Mouse (Mus musculus) urinary bladder, postnatal 10 days (tissue): Measurements from ENCODE around the gene Inafm2.

Experiments
- DNase-seq: peaks from one replicate; pipeline ENCODE4 v3.0.0; 2022; ENCODE audit warnings: low spot score

Gene Inafm2

DNA sequence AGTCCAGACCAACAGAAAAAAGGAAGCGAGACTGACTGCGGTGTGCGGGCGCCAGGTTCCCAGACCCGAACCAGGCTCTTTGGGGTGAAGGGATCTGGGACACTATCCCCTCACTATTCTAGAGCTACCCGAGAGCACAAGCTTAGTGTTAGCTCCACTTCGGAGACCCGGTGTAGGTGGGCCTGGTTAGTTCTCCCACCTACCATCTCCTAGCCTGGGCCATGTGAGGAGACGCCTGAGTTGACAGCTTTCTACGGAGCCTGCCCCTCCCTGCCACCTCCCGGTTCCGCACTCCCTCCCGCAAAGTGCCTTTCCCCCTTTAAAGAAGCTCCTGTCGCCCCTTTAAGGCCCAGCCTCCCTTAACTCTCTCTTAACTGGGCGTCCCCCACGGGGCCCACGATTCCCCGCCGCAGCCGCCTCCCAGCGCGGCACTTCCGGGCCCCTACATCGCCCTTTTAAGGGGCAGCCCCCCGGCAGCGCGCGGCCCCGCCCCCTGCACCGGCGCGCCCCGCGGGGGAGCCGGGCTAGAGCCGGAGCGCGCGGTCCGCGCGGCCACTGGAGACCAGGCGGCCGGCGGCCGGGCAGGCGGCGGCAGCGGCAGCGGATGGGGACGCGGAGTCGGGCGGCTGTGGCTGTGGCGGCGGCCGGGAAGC lies at the start of gene Inafm2:
TSS of gene Inafm2 (plus strand) at position 527 of the 653 bp plus-strand sequence.
- DNase-seq, result peak; percentile 58

DNA sequence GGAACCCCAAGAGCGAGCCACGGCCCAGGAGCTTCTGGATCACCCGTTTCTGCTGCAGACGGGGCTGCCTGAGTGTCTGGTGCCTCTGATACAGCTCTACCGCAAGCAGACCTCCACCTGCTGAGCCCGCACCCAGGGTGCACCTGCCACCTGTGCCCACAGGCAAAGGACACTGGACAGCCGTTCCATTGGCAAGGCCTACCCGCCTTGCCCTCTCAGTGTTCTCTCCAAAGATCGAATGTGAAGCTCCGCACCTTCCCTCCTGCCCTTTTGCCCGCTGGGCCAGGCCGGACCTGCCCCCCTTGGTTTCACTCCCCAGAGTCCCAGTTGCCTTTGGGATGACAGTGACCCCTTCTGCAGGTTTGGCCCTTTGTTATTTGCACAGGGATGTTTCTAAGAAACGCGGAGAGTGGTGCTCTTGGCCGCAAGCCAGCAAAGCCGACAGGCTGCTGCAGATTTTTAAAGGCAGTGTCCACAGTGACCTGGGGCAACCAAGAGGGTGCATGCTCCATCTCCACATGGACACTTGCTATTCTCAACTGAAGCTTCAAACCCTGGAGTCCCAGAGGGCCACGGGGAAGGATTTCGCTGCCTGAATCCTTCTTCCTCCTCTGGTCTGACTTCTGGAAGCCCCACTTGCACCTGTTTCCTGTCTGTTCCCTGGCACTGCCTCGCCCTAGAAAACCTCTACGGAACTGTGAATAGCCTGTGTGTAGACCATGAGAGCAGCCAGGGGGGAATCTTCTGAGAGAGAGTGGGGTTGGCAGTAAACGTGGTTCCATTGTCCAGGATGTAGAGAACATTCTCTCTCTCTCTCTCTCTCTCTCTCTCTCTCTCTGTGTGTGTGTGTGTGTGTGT lies 48.9 kb upstream of the Inafm2 start:
- DNase-seq, result no peak

DNA sequence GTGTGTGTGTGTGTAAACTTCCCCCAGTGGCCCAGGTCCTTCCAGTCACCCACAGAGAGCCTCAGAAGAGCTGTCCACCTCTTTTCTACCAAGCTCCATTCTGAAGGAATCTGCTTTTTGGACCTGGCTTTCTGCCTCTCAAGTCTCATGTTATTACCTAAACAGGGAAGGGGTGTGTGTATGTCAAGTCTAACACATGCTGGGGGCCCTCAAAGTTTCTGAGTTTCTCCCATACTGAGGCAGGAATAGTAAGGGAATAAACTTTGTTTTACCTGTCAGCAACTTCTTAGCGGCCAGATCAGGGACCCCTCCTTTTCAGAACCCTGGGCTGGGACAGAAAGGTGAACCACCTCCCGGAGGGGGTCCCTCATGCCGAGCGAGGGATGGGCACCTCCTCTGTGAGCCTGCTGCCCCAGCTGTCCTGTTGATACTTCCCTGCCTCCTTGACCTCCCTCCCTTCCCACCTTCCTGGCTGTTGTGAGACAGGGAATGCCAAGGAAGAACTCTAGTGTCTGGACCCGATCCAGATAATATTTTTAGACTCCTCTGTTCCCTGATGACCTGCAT lies 48.2 kb upstream of the Inafm2 start:
- no peak for DNase-seq

DNA sequence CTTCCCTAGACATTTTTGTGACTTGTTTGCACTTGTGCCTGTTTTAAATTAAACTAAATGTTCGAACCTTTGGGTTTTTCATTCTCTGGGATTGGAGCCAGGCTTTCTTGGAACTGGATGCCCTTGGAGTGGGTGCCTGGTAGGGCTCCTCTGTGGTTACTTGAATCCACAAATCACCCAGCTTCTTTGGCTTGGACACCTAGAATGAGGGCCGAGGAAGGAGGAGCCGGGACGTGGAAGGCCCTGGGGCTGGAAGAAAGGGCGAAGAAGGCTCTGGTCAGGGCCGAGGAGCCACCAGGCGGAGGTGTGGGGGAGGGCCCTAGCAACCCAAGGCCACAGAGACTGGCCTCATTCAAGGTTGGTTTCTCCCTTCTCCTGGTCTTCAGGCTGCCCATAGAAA lies 47.6 kb upstream of the Inafm2 start:
- DNase-seq, result no peak

DNA sequence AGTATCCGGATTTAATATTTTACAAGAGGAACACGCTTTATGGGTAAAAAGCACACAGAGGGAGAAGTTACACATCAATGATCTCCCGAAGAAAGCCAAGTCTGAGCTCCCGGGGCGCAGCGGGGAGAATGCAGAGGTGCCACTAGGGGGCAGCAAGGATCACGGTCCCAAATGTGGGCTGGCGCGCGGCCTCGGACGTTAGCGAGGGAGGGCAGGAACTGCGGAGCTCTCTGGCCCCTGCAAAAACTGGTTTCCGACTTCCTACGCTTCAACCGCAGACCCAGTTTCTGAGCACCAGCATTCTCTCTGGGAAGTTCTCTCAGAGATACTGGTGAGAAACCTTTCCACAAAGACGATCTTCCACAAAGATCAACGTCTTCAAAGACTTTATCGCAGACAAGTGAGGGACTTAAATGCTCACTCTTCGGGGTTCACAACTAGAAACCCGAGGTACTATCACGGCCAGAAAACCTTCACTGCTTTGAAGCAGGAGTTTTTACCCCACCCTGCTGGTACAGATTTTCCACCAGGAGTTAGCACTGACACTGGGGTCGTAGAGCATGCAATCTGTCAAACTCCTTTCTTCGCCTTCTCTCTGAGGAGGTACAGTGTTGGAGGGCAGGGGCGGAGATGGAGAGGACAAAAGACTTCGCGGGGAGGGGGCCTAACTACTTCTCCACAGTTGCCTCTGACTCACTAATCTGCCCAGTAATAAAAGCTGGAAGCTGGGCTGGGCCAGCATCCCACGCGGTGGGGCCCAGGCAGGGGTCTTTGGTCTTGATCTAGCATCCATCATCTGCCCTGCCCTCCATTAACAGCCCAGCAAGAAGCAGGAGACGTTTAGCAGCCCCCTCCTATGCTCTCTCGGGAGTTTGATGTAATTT lies 45.1 kb upstream of the Inafm2 start:
- DNase-seq, result peak; percentile 75

DNA sequence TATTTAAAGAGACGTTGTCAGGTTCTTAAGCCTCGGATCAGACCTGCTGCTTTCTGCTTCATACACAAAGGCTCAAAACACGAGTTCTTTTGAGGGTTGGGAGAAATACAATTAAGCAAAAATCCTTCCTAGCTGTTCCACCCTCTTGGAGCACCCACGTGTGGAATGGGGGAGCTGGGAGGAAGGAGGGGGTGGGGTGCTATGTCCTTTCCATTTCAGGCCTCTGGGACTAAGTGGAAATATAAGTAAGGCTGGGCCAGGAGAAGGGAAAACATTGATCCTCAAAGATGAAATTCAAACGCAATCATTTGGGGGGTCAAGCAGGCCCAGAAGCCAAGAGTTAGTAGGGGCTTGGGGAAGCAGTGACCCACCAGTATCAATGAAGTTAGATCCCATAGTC lies 44.4 kb upstream of the Inafm2 start:
- DNase-seq, result no peak

DNA sequence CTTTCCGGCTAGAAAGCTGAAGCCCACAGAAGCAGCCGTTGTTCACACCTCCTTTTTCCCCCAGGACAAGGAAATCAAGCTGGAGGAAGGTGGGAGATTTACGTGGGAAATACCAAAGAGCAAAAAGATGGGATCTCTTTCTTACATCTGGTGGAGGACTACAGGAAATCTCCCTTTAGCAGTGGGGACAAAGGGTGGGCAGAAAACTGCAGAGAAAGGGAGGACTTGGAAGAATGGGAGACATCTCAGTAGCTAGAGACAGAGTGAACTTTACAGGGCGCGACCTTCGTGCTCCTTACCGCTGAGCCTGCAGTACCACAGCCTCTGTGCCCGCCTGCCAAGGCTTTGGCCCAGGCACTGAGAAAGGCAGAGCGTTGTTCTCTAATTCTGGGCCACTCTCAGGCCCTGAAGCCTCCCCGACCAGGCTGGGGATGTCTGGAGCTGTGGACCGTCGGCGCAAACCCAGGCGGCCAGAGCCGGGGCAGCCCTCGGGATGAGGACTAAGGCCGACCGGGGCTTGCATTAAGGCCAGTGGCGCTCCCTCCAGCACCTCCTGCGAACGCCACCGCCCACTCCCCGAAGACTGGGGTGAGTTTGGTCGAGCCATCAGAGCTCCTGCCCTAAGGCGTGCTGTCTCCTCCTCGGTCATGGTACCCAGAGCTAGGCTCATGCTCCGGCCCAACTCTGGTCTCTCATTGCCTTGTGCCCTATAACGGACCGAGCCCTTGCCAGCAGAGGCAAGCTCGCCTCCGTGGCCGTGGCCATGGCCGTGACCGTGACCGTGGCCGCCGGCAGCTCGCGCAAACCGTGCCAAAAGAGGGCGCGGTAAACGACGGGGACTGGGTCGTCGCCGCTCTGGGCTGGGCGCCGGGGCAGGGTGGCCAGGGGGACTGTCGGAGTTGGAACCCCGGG lies 43.3 kb upstream of the Inafm2 start:
- DNase-seq, result no peak

DNA sequence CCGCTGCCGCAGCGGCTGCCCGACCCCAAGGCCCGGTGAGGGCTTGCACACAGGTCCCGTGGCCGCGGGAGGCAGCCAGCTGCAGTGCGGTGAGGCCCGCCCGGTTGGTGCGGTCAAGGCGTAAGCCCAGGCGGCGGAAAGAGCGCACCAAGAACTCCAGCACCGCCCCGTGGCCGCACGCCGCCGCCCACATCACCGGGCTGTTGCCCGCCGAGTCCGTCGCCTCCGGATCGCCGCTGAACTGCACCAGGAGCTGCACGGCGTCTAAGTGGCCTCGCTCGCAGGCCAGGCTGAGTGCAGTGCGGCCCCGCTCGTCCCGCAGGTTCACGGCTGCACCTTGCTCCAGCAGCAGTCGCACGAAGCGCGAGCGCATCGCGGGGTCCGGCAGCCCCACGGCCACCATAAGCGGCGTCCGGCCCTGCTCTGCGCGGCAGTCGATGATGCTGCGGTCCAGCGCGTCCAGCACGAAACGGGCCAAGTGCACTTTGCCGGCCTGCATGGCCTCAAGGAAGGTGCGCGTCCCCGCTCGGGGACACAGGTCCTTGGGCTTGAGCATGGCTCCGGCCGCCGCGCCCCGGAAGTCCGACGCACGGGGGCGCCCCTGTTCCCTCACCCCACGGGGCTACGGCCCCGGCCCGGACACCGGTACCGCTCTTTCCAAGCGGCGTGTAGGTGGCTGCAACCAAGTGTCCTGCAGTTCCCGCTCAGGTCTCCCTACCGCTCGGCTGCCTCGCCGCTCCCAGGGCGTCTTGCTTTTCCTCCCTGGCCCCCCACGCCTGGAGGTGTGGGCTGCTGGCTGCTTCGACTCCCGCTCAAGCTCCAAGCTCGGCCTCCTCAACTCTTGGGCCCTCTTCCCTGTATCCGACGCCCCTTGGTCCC lies 42.4 kb upstream of the Inafm2 start:
- DNase-seq, result no peak

DNA sequence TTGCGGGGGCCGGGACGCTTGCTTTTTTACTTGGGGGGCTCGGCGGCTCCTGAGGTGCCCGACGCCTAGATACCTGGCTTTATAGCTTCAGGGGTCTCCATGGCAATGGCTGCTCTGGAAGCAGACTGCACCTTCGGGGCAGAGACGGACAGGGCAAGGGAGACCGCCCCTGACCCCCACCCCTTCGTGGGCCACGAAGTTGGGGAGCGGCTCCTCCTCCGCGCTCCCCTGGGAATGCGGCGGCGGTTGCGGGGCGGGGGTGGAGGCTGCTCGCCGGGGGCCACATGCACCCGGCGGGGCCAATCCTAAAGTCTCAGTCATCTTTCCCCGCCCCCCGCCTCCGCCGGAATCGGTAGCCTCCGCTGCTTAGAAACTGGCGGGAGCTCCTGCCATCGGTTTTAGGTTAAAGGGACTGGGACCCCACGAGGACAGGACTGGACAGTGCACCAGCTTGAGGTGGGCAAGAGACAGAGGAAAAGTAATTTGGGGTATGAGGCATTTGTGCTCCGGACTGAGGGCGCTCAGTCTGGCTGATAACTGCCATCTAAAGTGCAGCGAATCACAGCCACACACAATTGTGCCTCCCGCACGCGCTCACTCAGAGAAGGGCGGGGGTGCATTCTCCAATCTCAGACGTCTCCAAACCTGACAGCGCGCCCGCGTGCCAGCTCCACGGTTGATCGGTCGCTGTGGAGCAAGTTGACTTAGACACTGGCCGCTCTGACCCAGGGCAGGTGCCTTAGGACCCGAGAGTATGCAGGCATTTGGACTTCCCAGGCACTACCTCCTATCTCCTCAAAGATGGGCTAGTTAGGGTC lies 41.4 kb upstream of the Inafm2 start, which contains the start of gene Ankrd63:
TSS of gene Ankrd63 (minus strand) at position 51 of the 818 bp plus-strand sequence.
- DNase-seq, result no peak

DNA sequence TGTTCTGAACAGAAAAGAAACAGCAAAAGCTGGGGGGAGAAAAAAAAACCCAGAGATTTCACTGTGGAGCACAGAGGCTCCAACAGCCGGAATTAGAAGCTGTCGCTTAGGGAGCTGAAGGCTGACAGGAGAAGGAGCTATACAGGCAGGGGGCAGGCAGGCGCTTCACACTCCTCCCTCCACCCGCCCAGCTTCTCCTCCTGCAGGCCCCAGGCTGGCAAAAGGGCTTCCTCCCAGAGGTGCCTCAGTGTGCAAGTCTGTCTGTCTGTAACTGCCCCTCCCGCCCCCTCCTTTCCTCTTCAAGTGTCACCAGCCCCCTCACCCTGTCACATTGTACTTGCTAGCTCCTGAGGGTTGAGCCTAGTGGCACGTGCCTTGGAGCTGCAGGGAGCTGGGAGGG lies 39.1 kb upstream of the Inafm2 start:
- no peak for DNase-seq

DNA sequence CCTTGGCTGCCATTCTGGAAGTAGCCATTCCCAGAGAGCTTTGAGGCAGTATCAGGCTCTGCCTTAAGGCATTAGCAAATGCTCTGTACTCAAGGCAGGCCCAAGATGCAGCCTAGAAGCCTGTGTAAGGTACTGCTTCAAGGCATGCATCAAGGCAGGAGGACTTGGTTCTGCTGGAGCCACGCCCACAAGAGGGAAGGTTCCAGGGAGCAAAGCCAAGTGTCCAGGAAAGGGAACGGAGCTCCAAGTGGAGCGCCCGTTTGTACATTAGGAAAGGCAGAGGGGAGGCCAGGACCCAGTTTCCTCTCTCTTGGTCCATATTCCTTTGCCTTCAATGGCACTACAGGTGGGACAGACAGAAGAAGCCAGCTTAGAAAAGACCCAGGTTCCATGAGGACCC lies 37.1 kb upstream of the Inafm2 start:
- no peak for DNase-seq

DNA sequence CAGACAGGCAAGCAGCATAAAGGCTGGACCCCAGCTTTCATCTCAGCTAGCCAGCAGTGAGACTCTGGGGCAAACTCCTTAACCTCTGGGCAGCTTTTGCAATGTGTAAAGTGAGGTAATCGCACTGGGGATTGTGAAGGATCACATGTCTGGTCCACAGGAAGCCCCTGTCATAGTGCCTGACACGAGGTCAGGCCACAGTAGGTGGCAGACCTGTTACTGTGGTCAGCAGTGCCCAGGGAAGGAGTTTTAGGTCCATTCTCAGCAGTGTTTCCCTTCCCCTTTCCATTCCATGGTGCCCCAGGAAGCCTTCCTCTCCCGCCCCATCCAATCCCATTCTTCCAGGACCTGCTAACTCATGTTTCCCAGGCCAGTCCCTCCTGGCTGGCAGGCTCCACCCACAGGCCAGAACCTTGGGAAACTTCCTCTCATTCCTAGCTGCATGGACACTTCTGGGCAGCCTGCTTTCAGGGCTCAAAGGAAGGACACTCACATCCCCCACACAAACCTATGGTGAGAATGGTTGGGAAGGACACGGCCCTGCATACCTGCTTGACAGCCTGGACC lies 35.8 kb upstream of the Inafm2 start:
- no peak for DNase-seq

DNA sequence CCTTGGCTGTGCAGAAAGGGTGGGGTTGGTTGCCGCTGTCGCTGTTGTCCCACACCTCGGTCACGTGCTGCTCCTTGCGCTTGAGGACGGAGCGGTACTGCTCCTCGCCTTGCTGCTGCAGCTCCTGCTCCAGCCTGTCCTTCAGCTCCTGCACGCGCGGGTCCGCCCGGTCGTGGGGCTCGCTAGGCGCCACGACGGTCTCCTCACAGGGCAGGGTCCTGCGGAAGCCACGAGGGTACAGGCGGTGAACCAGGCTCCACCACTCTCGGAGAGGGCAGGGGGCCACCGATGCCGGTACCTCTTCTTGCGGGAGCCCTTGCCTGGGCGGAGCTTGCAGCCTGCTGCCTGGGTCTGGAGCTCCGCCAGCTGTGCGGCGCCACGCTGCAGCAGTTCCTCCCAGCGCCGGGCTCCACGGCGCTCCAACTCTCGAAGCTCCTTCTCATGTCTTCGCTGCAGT lies 34.5 kb upstream of the Inafm2 start:
- DNase-seq, result no peak

DNA sequence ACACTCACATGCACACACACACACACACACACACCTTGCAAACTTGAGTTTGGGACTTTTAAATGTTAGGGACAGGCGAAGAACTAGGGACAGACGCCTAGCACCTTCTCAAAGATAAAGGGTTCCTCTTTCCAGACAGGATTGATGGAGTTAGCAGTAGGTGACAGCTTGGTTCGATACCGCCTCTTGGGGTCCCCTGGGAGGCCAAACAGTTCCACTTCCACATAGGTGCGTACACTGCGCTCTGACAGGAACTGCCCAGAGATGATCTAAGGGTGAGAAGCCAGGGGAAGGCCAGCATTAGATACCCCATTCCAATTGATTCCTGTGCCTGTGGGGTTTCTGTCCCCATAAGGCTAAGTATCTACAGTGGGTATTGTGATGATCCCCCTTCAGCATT lies 31.9 kb upstream of the Inafm2 start:
- no peak for DNase-seq

DNA sequence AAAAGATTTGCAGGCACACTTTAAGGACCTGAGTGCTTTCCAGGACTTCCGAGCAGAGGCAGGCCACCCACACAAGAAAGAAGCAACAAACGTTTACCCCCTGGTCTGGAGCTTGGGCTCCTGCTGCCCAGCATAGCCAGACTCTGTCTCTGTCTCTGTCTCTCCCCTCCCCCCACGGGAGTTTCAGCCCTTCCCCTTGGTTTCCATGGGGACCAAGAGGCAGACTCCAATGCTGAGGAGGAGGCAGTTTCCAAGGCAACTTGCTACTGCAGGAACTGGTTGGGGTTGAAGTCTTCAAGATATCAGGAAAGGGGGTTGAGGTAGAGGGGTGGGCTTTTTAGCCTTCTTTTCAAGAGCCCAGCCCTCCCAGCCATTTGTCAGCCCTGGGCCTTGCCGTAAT lies 31.3 kb upstream of the Inafm2 start:
- no peak for DNase-seq

DNA sequence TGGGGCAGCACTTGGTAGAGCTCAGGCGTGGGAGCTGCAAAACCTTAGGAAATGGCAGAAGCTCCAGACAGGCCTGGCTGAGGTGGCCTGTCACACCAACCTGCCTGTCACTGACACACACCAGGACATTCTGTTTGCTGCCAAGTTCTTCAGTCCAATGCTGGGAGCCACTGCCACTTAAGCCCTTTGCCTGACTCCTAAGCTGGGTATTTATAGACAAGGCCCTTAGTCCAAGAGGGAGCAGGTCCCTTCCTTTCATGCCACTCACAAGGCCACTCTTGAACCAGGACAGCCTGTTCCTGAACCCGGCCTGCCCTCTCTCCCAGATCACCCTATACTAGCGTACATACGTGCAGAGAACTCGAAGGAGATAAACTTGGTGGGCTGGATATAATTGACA lies 28.9 kb upstream of the Inafm2 start:
- no peak for DNase-seq

DNA sequence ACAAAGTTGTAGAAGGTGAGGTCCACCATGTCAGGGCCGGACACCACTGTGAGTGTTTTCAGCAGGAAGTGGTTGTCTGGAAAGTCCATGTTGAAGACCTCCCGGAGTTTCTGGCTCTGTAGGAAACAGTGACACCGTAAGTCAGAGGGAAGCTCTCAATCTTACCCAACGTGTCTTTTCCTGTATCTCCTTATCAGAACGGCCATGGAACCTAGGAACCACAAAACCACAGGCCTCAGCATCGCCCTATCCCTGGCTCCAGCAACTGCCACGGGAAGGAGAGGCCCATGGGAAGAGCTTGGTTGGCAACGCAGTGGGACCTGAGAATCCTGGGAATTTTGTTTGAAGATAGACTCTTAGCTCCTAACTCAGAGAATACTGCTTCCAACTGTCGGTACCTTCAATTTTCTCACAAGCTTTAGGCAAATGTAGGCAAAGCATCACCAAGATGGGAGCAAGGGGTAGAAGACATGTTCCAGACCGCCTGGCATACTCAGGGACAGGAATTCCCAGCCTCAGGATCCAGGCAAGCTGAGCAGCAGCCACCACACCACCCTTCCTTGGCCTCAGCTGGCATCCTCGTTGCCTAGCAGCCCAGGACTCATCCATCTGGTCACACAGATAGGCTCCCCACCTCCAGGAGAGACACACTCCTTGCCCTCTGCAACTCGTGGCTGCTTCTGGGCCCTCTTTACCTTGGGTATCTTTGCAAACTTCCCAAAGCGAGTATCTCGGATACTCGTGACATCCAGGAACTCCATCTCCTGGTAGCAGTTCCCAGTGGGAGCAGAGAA lies 21.7 kb upstream of the Inafm2 start:
- DNase-seq, result no peak

DNA sequence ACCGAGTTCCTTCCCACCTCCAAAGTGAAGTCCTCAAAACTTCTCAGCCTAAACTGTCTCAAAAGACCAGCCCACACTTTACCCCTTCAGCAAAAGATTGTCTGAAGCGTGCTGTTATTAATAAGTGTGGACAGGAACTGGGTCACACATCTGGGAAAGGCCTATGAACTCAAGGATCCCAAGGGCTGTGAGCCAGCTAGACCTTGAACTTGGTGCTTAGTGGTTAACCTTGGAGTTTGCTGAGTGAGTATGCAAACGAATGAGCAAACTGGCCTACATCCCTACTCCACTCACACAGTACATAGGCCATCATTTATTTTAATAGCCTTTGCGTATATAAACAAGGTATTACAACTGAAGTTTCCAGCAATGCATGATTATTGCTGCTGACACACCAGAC lies 20.0 kb upstream of the Inafm2 start:
- DNase-seq, result no peak
